Mouse (Mus musculus) cerebellum, adult (tissue): ENCODE data around the gene Grk4.
"Not testable (repeated sequence)": the region's sequence is repeated elsewhere in the genome, so short reads cannot be mapped to it uniquely, and the experiment has no call there.

Experiments
- ATAC-seq: cut with Nextera tagmentation; 2 replicates; pipeline ENCODE4 v1.9.2; 2017; ENCODE audit warnings: mild to moderate bottlenecking, moderate library complexity, mixed read lengths; ENCODE audit not compliant: insufficient number of reproducible peaks, low FRiP score, low TSS enrichment

Gene Grk4

DNA sequence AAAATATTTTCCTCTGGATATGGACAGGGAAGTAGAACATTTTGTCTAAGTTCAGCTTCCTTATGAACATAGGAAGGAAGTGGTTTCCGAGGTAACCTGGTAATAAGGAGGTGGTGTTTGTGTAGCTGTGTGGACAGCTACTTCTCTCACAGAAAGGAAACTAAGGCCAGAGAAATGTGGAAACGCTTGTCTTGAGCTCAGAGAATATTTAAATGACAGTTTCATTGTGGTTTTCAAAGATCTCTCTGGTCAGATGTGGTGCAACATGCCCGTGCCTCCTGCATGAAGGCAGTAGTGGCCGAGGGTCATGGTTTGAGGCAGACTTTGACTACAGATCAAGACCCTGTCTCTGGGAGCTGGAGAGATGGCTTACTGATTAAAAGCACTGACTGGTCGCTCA is 35.3 kb downstream of the Grk4 start:
- ATAC-seq: no peak

DNA sequence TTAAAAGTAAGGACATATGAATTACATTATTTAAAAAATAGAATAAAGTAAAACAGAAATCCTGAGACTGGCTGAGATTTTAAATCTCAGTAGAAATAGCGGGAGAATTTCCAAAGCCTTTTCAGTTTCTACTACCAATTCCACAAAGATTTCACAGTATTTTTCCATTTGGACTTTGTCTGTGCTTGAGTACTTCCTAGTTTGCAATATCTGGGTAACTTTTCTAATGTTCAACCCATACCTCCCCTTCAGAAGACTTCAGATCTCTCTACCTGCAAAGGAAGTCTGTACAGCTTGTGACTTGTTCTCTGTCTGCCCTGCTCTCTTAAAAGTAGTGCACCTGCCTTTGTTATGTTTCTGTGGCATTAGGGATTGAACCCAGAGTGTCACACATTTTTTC is 48.3 kb downstream of the Grk4 start:
- ATAC-seq: no peak

DNA sequence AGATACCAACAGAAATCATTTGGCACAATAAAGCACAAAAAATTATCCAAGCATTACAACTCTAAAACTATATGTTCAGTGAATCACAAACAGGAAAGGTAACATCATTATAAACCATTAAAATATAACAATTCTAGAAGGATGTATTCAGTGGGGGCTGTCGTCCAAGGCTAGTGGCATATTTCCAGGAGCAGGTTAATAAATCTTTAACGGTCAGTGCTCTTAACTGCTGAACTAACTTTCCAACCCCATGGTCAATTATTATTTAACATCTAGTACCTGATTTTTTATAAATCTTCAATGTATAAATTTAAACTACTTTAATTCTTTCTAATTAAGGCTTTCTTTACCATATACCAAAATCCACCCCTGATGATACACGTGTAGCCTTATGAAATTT is 54.2 kb downstream of the Grk4 start:
- ATAC-seq: not testable (repeated sequence)

DNA sequence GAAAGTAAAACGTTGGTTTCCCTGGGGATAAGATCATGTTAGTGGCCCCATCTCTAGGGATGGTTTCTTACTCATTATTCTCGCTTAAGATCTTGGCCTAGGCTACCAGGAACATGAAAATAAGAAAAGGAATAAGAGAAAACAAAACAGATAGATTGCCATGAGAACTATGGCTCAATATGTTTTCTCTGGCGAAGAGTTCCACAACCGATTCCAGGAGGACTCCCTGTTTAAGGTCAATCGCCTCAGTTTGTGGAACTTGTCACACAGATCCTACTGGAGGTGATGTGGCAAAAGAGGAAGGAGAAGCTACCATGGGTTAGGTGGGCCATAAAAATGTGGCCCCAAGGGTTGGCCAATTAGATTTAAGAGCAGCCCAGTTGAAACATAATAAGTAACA is 54.6 kb downstream of the Grk4 start:
- no peak for ATAC-seq

DNA sequence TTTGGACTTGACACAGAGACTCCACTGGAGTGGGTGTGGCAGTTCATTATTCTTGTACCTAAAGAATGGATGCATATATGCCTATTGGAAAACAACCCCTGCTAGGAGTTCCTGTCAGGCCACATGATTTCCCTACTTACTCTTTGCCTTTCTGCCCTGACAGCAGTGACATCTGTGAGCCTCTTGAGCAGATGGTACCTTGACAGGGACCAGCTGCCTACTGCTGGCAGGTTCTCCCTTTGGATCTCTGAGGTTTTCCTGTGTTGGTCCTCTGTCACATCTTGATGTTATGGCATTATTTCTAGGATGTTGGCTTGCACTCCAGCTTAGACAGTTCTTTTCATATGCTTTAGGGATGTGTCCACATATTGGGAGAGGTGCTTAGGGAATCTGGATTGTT is 69.0 kb downstream of the Grk4 start:
- ATAC-seq: no peak

DNA sequence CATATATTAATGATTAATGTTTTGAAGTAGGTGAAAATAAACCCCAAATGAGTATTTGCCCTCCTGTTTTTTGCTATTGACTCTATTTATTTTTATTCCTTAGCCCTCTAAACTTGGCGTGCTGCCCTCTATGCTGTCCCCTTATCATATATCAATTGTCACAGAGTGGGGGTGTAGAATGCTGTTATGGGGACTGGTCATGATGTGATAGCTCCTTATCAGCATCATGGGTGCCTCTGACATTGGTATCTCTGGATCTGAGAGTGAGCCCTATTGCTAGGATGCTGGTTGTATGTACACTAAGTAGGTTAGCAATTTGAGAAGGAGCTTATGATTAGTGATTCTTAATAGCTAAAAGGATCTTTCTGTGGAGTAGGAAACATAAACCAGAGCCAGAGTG is 70.1 kb downstream of the Grk4 start:
- ATAC-seq: no peak

DNA sequence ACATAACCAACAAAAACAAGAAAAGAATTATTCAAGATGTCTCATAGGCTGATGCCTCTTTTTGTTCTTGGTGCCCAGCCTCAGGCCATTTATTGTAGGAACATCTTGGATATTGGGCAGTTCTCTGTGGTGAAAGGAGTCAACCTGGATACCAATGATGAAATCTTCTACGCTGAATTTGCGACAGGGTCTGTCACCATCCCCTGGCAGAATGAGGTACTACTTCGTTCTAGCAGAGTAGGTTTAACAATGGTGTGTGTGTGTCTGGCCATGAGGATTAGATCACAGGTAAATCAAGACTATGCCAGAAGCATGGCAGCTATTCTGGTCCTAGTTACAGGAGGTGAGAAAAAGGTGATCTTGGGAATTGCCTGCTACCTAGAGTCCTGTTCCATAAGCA is 91.3 kb downstream of the Grk4 start:
- no peak for ATAC-seq

DNA sequence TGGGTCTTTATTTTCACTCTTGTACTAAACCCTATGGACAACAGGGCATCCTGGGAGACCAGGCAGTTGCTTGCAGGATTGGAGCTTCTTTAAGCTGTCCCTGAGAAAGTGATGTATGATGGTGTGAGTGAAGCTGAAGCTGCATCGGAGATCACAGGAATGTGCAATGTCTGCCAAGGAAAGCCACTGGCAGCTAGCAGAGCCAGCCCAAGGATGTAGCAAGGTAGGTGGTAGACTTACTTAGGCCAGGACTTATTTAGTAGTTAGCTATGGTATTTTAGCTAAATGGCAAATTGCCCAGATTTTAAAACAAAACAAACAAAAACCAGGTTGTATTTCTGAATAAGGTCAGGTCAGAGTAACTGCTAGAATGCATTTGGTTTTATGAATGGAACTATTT is 98.6 kb downstream of the Grk4 start:
- no peak for ATAC-seq

DNA sequence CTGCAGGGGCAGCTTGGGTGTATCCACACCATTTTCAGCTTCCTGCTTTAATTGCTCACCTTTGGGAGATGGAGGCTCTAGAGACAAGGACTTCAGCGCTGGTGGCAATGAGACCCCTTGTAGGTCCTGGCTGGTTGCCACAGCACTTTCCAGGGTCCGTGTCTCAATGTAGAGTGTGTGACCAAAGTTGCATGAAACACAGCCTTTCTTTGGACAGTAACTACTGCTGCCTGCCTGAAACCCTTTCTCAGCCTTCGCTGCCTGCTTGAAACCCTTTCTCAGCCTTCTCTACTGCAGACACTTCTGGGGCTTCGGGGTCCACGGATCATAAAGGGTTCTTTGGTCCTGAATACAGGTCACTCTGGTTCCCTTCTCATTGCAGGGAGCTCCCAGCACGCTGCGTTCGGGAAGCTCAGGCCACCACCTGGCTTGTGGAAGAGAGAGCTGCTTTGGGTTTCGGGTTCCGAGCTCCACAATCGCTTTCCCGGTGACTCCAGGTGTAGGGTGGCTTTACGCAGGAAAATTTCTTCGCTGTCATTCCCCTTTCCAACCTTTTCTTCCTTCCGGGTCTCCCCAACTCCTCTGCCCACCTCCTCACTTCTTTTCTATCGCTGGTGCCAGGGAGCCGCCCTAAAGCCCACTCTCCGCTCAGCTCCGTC is 100.8 kb downstream of the Grk4 start:
- ATAC-seq: peak; percentile 54; the same call in 1 of the 2 replicates

DNA sequence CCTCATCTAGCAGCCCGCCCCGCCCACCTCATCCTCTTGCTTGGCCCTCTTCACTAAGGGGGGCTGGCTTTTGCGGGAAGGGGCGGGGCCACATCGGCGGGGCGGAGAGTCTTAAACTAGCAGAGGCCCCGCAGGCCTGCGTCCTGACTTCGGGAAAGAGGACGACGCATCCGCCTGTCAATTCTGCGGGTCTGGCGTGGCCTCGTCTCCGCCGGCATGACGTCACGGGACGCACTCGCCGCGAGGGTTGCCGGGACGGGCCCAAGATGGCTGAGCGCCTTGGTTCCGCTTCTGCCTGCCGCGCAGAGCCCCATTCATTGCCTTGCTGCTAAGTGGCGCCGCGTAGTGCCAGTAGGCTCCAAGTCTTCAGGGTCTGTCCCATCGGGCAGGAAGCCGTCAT is 101.3 kb downstream of the Grk4 start, which contains the start of gene Htt:
TSS of gene Htt (plus strand) at position 232 of the 400 bp plus-strand sequence.
- ATAC-seq: peak; percentile 98

DNA sequence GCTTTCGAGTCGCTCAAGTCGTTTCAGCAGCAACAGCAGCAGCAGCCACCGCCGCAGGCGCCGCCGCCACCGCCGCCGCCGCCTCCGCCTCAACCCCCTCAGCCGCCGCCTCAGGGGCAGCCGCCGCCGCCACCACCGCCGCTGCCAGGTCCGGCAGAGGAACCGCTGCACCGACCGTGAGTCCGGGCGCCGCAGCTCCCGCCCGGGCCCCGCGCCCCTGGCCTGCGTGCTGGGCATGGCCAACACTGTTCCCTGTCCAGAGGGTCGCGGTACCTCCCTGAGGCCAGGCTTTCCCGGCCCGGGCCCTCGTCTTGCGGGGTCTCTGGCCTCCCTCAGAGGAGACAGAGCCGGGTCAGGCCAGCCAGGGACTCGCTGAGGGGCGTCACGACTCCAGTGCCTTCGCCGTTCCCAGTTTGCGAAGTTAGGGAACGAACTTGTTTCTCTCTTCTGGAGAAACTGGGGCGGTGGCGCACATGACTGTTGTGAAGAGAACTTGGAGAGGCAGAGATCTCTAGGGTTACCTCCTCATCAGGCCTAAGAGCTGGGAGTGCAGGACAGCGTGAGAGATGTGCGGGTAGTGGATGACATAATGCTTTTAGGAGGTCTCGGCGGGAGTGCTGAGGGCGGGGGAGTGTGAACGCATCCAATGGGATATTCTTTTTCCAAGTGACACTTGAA is 101.9 kb downstream of the Grk4 start:
- ATAC-seq: peak; percentile 50; the same call in 1 of the 2 replicates

DNA sequence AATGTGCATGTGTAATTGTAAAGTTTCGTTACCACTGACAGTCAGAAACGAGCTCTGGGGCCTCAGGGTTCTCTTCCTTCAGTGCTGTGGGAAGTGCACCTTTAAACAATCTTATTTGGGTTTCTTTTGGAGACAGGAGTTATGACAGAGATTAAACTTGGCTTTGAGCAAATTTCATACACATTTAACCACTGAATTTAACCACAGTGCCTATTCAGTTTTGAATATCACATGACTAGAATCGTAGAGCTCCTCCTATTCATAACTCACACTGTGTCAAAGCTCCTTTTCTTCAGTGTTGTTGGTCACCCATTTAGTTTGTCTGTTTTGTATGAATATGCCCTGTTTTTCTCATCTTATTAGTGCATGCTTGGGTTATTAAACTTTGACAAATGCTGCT is 111.6 kb downstream of the Grk4 start:
- ATAC-seq: no peak

DNA sequence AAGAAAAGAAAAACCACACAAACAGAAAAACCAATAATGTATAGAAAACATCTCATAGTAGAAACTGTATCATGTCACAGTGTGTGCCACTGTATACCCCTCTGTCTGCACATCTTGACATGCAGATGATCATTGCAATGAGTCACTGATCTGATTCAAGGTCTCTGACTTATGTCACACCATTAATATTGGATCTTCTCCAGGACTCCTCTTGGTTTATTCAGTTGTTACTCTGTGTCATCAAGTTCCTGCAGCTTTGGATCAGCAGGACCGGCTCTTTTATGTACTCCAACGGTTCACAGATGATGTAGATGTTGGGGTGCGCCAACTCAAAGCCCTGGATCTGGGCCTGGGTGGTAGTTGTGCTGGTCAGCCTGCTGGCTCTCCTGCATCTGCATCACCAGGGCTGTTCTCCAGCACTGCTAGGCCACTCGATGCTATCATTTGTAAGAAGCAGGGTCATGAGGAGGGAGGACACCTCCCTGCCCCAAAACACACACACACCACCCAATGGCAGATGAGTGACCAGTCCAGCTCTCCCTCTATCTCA is 112.6 kb downstream of the Grk4 start:
- no peak for ATAC-seq

DNA sequence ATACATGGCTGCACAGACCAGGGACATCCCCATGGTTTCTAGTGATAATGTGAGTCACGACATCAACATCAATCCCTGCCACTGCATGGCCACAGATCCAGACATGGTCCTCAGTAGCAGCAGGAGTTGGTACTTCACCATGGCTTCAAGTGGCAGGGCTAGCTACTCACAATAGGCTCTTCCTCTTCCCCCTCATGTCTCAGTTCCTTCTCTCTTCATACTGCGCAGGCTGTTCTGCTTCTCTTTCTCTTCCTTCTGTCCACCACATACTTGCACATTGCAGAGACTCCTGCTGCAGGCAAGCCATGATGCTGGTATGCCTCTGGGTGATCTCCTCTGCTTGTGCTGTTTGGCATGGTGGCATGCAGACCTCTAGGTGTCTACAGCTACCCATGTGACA is 113.2 kb downstream of the Grk4 start:
- ATAC-seq: no peak

DNA sequence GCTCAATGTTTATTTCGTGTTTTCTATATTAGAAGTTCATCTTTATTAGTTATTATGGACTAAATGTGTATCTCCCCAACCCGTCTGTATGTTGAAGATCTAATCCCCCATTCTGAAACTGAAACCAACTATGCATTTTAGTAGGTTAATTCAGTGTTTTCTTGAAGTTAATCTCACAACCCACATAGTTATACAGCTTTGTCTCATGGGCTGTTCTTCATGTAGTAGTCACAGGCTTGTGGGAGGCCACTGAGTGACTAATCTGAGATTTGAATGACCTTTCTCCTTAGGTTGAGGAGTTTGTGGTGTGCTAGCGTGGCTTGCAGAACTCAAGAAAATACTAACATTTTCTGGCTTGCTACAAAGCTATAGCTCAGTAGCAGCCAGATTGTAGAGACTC is 124.8 kb downstream of the Grk4 start:
- ATAC-seq: no peak

DNA sequence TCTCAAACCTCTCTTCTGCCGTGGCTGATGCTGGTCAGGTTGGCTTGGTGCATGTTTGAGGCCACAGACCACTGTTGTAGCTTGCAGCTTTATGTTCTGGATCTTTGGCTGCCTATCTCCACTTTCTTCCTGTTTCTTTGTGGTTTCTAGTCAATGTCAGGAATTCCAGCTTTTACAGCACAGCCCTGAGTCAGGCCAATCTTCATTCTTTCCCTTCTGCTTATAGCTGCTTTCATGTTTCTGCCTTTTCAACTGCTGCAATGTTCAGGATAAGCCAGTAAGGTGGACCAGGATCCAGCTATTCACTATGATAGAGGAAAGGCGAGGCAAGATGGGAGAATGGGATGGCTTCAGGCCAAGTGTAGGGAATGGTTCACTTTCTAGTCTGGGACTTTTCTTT is 131.0 kb downstream of the Grk4 start:
- ATAC-seq: no peak

DNA sequence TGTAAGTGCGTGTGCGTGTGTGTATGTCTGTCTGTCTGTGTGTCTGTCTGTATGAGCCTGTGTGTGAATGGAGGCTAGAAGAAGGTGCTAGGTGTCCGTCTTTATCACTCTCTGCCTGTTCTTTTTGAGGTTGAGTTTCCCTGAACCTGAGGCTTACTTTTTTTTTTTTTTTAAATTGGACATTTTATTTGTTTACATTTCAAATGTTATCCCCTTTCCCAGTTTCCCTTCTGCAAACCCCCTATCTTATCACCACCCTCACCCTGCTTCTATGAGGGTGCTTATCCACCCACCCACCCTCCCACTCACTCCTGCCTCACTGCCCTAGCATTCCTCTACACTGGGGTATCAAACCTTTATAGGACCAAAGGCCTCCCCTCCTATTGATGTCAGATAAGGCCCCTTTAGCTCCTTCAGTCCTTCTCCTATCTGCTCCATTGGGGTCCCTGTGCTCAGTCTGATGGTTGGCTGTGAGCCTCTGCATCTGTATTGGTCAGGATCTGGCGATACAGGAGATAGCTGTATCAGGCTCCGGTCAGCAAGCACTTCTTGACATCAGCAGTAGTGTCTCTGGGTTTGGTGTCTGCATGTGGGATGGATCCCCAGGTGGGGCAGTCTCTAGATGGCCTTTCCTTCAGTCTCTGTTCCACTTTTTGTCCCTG is 140.2 kb downstream of the Grk4 start:
- no peak for ATAC-seq
